Mouse (Mus musculus): ENCODE results near the gene Brd4. TPM values are rescaled to one million over a fixed set of nuclear protein-coding genes. Genes with fewer than 3 reads are reported as not detected.
A peak's percentile ranks its signal among the peaks of the same experiment; 100 is the strongest.

The Brd4 gene
- total and polyA plus RNA-seq, 3 experiments: 12.3 to 91.4 TPM; not detected in 1

GRCm38 (mm10) chr17:32327501-32327900 is 43.0 kb upstream of the Brd4 start:
- no peaks in the 10 kb centered on the region for H3K4me1 ChIP-seq (ENCODE audit: control insufficient read depth in 1 of 2, insufficient read depth in 2 of 2, low read length in 2 of 2)
- TF ChIP-seq TBP (IDR thresholded peaks at IDR 0.05; ENCODE audit: low read depth, low read length) (no peak), MAX (IDR thresholded peaks at IDR 0.05; ENCODE audit: low read length) (no peak), ELF1 (IDR thresholded peaks at IDR 0.05; ENCODE audit: low read depth, low read length) (no peak), MAZ (IDR thresholded peaks at IDR 0.05; ENCODE audit: low read depth, low read length) (no peak), TCF12 (IDR thresholded peaks at IDR 0.05; ENCODE audit: low read depth, low read length) (no peak), E2F4 (IDR thresholded peaks at IDR 0.05; ENCODE audit: borderline replicate concordance, low read depth, low read length) (no peak), USF1 (IDR thresholded peaks at IDR 0.05; ENCODE audit: low read depth, low read length) (no peak), GATA1 (IDR thresholded peaks at IDR 0.05; ENCODE audit: low read depth, low read length) (no peak), KAT2A (conservative IDR thresholded peaks at IDR 0.05; ENCODE audit: low read depth, low read length) (no peak), BHLHE40 (IDR thresholded peaks at IDR 0.05; ENCODE audit: borderline replicate concordance, low read depth, low read length) (no peak), ZC3H11A (IDR thresholded peaks at IDR 0.05; ENCODE audit: low read depth, low read length) (no peak), MYB (IDR thresholded peaks at IDR 0.05; ENCODE audit: low read depth, low read length) (no peak), MXI1 (IDR thresholded peaks at IDR 0.05; ENCODE audit: low read depth, low read length) (no peak), MEF2A (IDR thresholded peaks at IDR 0.05; ENCODE audit: extremely low read depth, insufficient replicate concordance, low read depth, low read length, poor library complexity, severe bottlenecking) (no peak)
- no peak for DNase-seq (ENCODE audit: low read depth, low spot score)
- no peaks in the 10 kb centered on the region for H3K79me2 ChIP-seq (ENCODE audit: control insufficient read depth, insufficient read depth, low read length, poor library complexity)
- no peaks in the 10 kb centered on the region for H3K9me3 ChIP-seq (replicated peaks; ENCODE audit: insufficient read depth, low read length)
- no peak overlapping the region for H3K4me3 ChIP-seq (ENCODE audit: control insufficient read depth in 1 of 2, insufficient read depth in 1 of 2, low read depth in 2 of 2, low read length in 2 of 2)
- H3K9ac ChIP-seq (ENCODE audit: control insufficient read depth, low read depth, low read length, poor library complexity, severe bottlenecking): no peak overlapping the region
- peaks cover 0 to 8% of the 10 kb centered on the region in 2 experiments; a peak in 2 of 4 replicates for H3K36me3 ChIP-seq (ENCODE audit: control insufficient read depth in 1 of 2, insufficient read depth in 2 of 2, low read length in 2 of 2)
- no peaks in the 10 kb centered on the region for H3K27me3 ChIP-seq (ENCODE audit: control insufficient read depth in 1 of 2, insufficient read depth in 2 of 2, low read length in 2 of 2)
- H3K27ac ChIP-seq (ENCODE audit: control insufficient read depth, low read depth, low read length): no peak overlapping the region

GRCm38 (mm10) chr17:32322809-32323208 is 38.3 kb upstream of the Brd4 start:
- Histone ChIP-seq H3K27ac (ENCODE audit: control insufficient read depth, low read depth, low read length) (no peak overlapping the region), H3K79me2 (ENCODE audit: control insufficient read depth, insufficient read depth, low read length, poor library complexity) (peaks cover 35% of the 10 kb centered on the region), H3K27me3 (ENCODE audit: control insufficient read depth in 1 of 2, insufficient read depth in 2 of 2, low read length in 2 of 2) (no peaks in the 10 kb centered on the region), H3K4me1 (ENCODE audit: control insufficient read depth in 1 of 2, insufficient read depth in 2 of 2, low read length in 2 of 2) (peaks cover 2 to 10% of the 10 kb centered on the region in 2 experiments; a peak in 2 of 4 replicates), H3K9ac (ENCODE audit: control insufficient read depth, low read depth, low read length, poor library complexity, severe bottlenecking) (no peak overlapping the region), H3K9me3 (replicated peaks; ENCODE audit: insufficient read depth, low read length) (no peaks in the 10 kb centered on the region), H3K4me3 (ENCODE audit: control insufficient read depth in 1 of 2, insufficient read depth in 1 of 2, low read depth in 2 of 2, low read length in 2 of 2) (no peak overlapping the region), H3K36me3 (ENCODE audit: control insufficient read depth in 1 of 2, insufficient read depth in 2 of 2, low read length in 2 of 2) (peaks cover 4 to 14% of the 10 kb centered on the region in 2 experiments; a peak in 3 of 4 replicates)
- no peak for TF ChIP-seq CHD1 (IDR thresholded peaks at IDR 0.05; ENCODE audit: low read depth, low read length)
- no peak for DNase-seq (ENCODE audit: low read depth, low spot score)

GRCm38 (mm10) chr17:32321836-32322235 is 37.3 kb upstream of the Brd4 start:
- Histone ChIP-seq H3K27ac (ENCODE audit: control insufficient read depth, low read depth, low read length) (peak overlapping the region; percentile 5; the same call in 1 of the 2 replicates), H3K79me2 (ENCODE audit: control insufficient read depth, insufficient read depth, low read length, poor library complexity) (peaks cover 43% of the 10 kb centered on the region), H3K4me3 (ENCODE audit: control insufficient read depth in 1 of 2, insufficient read depth in 1 of 2, low read depth in 2 of 2, low read length in 2 of 2) (peak overlapping the region; percentile 65 to 67), H3K9me3 (replicated peaks; ENCODE audit: insufficient read depth, low read length) (no peaks in the 10 kb centered on the region), H3K9ac (ENCODE audit: control insufficient read depth, low read depth, low read length, poor library complexity, severe bottlenecking) (peak overlapping the region; percentile 78), H3K27me3 (ENCODE audit: control insufficient read depth in 1 of 2, insufficient read depth in 2 of 2, low read length in 2 of 2) (no peaks in the 10 kb centered on the region), H3K4me1 (ENCODE audit: control insufficient read depth in 1 of 2, insufficient read depth in 2 of 2, low read length in 2 of 2) (peaks cover 2 to 10% of the 10 kb centered on the region in 2 experiments; a peak in 2 of 4 replicates), H3K36me3 (ENCODE audit: control insufficient read depth in 1 of 2, insufficient read depth in 2 of 2, low read length in 2 of 2) (peaks cover 7 to 14% of the 10 kb centered on the region in 2 experiments; a peak in 3 of 4 replicates)
- DNase-seq (ENCODE audit: low read depth, low spot score): no peak
- TF ChIP-seq JUND (IDR thresholded peaks at IDR 0.05; ENCODE audit: low read depth, low read length): no peak
- no peak for TF ChIP-seq TBP (IDR thresholded peaks at IDR 0.05; ENCODE audit: low read depth, low read length)
- no peak for TF ChIP-seq MAZ (IDR thresholded peaks at IDR 0.05; ENCODE audit: low read depth, low read length)
- TF ChIP-seq POLR2AphosphoS2 (IDR thresholded peaks at IDR 0.05; ENCODE audit: low read length): no peak
- TF ChIP-seq CHD2 (IDR thresholded peaks at IDR 0.05; ENCODE audit: low read length): no peak
- TF ChIP-seq E2F4 (IDR thresholded peaks at IDR 0.05; ENCODE audit: borderline replicate concordance, low read depth, low read length): no peak
- TF ChIP-seq GABPA (IDR thresholded peaks at IDR 0.05; ENCODE audit: low read depth, low read length): no peak
- no peak for TF ChIP-seq CHD1 (IDR thresholded peaks at IDR 0.05; ENCODE audit: low read depth, low read length)
- no peak for TF ChIP-seq GATA1 (IDR thresholded peaks at IDR 0.05; ENCODE audit: low read depth, low read length)
- no peak for TF ChIP-seq ELF1 (IDR thresholded peaks at IDR 0.05; ENCODE audit: low read depth, low read length)
- TF ChIP-seq HCFC1 (IDR thresholded peaks at IDR 0.05; ENCODE audit: low read depth, low read length): no peak

All from MEL (cell line).